Mouse (Mus musculus): ENCODE measurements at regions not wholly inside any gene's neighbourhood (a gene's known extent, or its start where the extent isn't known, plus 50 kb on each side); places are given as distances from the start of the nearest gene placed in this dataset.

DNA sequence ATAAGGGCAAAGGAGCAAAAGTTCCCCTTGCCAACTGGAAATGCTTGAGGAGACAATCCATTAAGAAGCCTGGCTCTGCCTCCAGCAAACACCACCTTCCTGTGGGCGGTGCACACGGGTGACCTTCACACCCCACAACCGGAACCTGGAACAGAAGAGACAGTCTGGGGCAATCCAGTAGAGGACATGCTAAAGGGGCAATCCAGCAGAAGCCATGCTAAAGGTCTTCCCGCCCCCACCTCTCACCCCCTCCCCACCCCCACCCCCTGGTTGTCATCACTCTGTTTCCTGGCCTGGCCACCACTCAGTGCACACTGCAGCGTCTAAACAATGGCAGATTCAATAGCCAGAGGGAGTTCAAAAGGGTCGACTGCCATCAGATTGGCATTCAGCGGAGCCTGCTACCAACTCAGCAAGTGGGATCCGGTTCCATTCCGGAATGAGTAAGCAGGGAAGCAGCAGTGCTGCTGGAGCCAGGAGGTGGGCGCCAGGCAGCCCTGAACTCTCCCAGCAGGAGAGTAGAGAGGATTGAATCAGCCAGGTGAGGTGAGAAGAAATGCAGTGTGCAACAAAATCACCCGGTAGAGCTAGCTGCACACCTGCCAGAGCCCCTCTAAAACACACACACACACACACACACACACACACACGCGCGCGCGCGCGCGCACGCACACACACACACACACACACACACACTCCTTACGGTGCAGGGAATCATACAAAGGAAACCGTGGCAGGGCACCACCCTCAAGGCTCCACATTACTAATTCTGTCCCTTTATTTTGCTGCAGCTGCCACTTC, 443.7 kb upstream of the Smim15 start:
- no peak for DNase-seq (ENCODE audit: extremely low read depth, insufficient read length, low spot score)

DNA sequence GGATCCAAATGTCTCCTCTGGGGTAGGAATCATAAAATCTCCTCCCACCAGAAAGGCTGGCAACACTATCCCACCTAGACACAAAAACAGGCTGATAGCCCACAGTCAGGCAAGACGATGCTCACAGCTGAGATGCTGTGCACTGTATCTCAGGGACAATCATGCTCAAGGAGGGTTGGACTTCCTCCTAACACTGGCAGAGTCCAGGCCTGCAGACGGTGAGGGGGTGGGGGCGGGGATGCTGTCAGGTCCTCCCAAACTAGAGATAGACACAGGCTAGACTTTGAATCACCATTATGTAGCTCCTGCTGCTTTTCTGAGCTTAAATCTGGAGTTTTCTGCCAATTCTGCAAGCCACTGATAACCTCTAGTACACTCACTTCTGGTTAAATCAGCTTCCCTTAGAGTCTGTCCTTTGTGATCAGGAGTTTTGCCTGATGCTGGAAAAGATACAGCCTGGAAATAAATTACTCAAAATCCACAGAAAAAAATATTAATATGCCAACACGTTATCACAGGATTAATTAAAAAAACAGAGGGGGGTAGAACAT, 445.1 kb upstream of the Smim15 start:
- DNase-seq (ENCODE audit: extremely low read depth, insufficient read length, low spot score), result no peak

- DNase-seq (ENCODE audit: extremely low read depth, insufficient read length, low spot score), result no peak
Measured at GRCm38 (mm10) chr13:107598391-107598790, 445.9 kb upstream of the Smim15 start.

DNA sequence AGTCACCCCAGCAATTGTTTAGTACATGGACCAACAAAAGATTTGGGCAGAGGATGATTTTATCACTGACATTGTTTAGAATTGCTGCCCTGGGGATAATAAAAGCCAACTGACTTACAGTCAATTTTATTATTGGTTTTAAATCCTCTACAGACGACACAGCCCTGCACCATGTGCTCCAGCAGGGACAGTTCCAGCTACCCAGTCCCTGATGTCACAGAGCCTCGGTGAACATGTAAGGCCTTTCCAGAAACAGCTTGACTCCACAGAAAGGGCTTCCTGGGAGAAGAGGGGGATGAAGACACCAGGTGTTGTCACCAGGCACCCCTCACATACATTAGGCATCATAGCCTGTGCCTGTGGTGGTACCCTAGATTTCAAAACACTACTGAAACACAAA, 447.0 kb upstream of the Smim15 start:
- DNase-seq (ENCODE audit: extremely low read depth, insufficient read length, low spot score), result no peak

DNA sequence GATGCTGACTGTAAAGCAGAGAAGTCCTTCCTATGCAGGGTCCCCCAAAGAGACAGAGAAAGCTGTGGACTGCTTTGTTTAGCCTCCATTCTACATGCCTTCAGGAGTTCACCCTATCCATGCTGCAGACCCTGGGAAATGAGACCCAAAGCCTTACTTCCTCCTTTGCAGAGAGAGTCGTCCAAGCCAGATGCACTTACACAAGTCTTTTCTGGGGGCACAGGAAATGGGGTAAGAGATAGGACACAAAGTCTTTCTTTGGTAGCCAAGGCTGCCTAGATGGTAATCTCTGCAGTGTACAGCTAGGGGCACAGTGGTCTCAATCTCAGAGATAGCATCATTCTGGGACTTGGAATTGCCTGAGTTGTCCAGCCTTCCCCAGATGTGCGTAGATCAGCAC, 448.1 kb upstream of the Smim15 start:
- no peak for DNase-seq (ENCODE audit: extremely low read depth, insufficient read length, low spot score)

GRCm38 (mm10) chr13:107588399-107589002, 455.7 kb upstream of the Smim15 start:
- DNase-seq (ENCODE audit: extremely low read depth, insufficient read length, low spot score), result no peak

DNA sequence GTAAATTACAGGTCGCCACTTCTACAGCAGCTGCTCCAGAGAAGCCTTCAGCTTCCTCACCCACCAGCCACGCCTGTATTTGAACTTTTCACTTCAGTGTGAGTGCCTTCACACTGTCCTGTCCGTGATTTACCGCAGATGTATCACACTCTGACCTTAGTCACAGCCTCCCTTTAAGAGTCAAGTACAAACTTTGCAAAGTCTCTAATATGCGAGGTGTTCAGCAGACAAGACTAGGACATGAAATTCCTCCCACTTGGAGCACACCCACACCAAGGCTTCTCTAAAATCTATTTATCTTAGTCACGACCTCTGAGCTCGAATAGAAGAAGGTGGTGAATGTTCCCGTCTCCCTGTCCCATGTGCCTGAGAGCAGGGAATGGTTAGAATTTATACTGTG, 456.6 kb upstream of the Smim15 start:
- DNase-seq (ENCODE audit: extremely low read depth, insufficient read length, low spot score), result no peak

DNA sequence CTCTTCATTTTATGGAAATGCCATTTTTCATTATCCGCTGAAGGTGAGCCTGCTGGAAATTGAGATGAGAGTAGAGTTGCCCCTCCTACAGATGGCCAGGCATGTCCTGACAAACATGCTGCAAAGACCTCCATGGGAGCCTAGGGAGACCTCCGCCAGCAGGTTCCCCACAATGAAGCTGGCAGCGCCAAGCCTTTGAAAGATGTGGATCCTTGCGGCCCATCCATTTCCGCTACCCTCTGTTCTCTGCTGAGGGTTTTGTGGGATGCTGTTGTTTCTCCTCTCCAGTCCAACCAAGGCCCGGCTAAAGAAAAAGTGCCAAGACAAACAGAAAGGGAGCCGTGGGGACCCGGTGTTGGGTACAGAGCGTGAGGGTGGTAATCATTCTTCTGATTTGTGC, 458.3 kb upstream of the Smim15 start:
- no peak for DNase-seq (ENCODE audit: extremely low read depth, insufficient read length, low spot score)

GRCm38 (mm10) chr13:107585353-107585752, 458.9 kb upstream of the Smim15 start:
- no peak for DNase-seq (ENCODE audit: extremely low read depth, insufficient read length, low spot score)

DNA sequence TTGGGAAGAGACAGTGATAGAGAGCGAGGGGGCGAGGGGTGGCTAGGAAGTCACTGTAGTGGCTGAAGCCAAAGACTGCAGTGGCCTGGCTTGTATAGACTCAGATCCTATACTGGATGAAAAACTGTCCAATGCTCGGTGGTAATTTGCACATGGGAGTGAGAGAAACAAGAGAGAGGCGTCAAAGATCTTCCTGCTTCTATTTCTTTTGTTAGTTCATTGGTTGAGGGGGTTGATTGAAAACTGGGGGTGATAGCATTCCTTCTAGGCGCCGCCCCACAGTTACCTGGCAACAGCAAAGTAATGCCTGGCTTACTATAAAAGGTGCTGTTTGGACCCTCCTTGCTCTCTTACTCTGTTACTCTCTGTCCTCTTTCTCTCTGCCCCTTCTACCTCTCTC, 465.3 kb upstream of the Smim15 start:
- no peak for DNase-seq (ENCODE audit: extremely low read depth, insufficient read length, low spot score)

GRCm38 (mm10) chr13:107577809-107578208, 466.4 kb upstream of the Smim15 start:
- DNase-seq (ENCODE audit: extremely low read depth, insufficient read length, low spot score), result no peak

DNA sequence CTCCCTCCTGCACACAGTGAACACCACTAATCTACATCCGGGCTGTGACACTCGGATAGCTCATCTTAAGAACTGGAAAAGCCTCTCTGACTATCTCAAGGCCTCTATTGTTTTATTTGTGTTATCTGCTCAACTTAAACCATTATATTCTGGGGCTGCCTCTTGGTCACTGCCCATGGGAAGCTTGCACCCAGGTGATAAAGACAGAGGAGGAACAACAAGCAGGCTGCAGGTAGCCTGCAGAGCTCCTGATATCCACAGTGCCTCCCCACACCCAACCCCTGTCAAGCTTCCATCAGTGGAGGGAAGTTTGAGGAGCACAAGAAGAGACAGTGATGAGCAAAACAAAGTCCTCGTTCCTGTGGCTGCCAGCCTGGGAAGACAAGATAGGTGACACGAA, 467.0 kb upstream of the Smim15 start:
- no peak for DNase-seq (ENCODE audit: extremely low read depth, insufficient read length, low spot score)

- DNase-seq (ENCODE audit: extremely low read depth, insufficient read length, low spot score), result no peak
Measured at GRCm38 (mm10) chr13:107576701-107577100, 467.5 kb upstream of the Smim15 start.

- no peak for DNase-seq (ENCODE audit: extremely low read depth, insufficient read length, low spot score)
Measured at GRCm38 (mm10) chr13:107575025-107575424, 469.2 kb upstream of the Smim15 start.

- no peak for DNase-seq (ENCODE audit: extremely low read depth, insufficient read length, low spot score)
Measured at GRCm38 (mm10) chr13:107573499-107574355, 470.5 kb upstream of the Smim15 start.

DNA sequence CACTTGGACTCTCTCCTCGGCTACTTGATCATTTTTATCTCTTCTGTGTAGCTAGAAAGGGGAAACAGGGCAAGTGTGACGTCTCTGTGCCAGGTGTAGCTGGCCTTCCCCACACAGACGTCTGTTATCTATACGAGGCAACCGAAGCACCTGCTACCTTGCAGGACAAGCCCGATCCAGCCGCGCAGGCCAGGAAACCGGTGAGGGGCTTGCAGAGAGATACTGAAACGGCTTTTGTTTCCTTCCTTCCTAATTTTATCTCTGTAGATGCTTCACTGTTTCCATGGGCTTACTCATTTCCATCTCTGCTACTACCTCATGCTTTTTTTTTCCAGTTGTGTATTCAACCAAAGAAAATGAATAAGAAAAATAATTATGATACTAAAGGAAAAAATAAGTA, 472.7 kb upstream of the Smim15 start:
- no peak for DNase-seq (ENCODE audit: extremely low read depth, insufficient read length, low spot score)

GRCm38 (mm10) chr13:107569477-107569876, 474.8 kb upstream of the Smim15 start:
- no peak for DNase-seq (ENCODE audit: extremely low read depth, insufficient read length, low spot score)

GRCm38 (mm10) chr13:107568701-107569121, 475.5 kb upstream of the Smim15 start:
- no peak for DNase-seq (ENCODE audit: extremely low read depth, insufficient read length, low spot score)

- peak; percentile 42 for DNase-seq (ENCODE audit: extremely low read depth, insufficient read length, low spot score)
Measured at GRCm38 (mm10) chr13:107562463-107562862, 481.8 kb upstream of the Smim15 start.

GRCm38 (mm10) chr13:107561529-107561928, 482.7 kb upstream of the Smim15 start:
- DNase-seq (ENCODE audit: extremely low read depth, insufficient read length, low spot score), result no peak

DNA sequence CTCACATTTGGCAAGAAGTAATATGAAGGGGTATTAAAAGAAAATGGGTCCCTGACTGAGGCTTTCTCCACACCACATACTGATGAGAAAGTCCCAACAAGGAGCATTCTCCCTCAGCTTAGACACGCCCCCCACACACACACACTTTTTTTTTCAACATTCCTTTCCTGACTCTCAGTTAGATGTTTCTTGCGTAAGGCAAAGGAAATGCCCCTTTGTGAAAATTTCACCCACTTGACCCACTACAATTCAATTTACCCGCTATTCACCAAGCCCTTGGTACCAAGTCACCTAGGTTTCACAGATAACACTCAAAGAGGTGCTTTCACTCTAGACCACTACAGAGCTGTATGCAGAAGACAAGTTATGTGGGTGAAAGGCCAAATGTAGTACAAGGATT, 488.3 kb upstream of the Smim15 start:
- no peak for DNase-seq (ENCODE audit: extremely low read depth, insufficient read length, low spot score)
